Mouse (Mus musculus) cerebellum, postnatal 25 days (tissue): ENCODE data around the gene Ap1m2.
"Not testable (repeated sequence)": the region's sequence is repeated elsewhere in the genome, so short reads cannot be mapped to it uniquely, and the experiment has no call there.

Source experiments
- DNase-seq, 2 experiments: peaks; one replicate each; pipeline ENCODE4 v3.0.0; 2021; ENCODE audit warnings: mixed read lengths in 2 of 2

The Ap1m2 gene

DNA sequence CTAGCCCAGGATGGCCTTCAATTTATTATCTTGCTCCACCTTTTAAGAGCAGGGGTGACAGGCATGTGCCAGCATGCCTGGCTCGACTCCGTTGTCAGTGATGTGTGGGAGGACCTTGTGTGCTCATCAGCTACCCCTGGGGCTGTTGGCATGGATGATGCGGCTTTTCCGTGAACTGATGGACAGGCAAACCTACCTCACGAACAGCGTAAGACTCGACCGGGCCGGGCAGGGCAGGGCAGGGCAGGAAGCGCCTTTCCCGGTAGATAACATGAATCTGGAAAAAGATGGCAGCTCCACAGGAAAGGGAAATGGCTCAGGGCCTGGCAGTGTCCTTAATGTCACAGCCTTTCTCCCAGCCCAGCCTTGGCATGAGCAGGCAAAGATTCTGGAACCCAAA lies 12.1 kb upstream of the Ap1m2 start:
- peak; percentile 45 to 48 for DNase-seq

DNA sequence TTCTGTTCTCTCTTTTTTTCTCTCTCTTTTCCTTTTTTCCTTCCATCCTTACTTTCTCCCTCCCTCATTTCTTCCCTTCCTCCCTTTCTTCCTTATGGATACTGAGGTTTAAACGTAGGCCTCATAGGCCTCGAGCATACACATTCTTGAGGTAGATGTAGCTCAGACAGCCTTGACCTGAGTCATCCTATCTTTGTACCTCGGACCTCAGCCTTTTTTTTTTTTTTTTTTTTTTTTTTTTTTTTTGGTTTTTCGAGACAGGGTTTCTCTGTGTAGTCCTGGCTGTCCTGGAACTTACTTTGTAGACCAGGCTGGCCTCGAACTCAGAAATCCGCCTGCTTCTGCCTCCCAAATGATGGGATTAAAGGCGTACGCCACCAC lies 10.8 kb upstream of the Ap1m2 start:
- not testable (repeated sequence) for DNase-seq

DNA sequence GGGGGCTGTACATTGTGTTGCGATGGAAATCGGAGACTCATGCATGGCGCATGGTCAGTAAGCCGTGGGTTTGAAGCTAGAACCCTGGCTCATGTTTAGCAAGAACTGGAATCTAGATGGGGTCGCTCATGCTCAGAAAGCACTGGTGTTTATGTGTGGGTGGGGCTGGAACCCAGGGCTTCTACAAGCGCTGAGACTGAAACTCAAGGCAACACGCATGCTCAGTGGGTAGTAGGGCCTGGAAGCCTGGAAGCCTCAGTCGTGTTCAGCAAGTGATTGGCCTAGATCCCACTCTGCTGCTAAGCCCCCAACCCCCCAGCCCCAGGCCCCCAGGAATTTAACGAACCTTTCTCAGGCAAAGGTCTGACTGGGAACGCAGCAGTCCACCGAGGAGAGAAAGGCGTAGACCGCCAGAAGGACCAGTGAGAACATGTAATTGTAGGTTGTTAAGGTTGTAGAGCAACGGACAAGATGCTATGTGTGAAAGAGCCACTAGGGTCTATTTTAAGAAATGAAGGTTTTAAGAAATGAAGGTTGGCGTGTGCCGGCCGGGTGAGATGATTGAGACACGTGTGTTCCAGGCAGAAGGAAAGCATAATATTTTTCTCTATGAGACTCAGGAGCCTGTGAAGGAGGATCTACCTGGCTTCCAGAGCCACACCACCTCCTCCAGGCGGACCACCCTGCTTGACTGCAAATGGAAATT lies 10.2 kb upstream of the Ap1m2 start:
- DNase-seq: peak in 1 of 2 experiments; percentile 40

DNA sequence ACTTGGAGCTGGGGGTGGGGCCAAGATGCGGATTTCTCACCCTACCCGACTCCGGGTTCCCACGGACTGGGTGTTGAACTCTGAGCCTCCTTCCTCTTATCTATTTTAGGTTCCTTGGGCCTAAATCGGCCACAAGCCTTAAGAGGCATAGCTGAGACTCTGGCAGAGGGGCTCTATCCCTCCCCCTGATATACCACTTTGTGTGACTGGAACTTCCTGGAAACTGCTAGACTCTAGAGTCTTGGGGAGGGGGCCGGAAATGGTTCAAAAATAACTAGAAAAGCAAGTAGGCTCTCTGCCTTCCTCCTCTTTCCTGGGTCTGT lies 9.3 kb upstream of the Ap1m2 start:
- peak in 1 of 2 experiments; percentile 31 for DNase-seq

DNA sequence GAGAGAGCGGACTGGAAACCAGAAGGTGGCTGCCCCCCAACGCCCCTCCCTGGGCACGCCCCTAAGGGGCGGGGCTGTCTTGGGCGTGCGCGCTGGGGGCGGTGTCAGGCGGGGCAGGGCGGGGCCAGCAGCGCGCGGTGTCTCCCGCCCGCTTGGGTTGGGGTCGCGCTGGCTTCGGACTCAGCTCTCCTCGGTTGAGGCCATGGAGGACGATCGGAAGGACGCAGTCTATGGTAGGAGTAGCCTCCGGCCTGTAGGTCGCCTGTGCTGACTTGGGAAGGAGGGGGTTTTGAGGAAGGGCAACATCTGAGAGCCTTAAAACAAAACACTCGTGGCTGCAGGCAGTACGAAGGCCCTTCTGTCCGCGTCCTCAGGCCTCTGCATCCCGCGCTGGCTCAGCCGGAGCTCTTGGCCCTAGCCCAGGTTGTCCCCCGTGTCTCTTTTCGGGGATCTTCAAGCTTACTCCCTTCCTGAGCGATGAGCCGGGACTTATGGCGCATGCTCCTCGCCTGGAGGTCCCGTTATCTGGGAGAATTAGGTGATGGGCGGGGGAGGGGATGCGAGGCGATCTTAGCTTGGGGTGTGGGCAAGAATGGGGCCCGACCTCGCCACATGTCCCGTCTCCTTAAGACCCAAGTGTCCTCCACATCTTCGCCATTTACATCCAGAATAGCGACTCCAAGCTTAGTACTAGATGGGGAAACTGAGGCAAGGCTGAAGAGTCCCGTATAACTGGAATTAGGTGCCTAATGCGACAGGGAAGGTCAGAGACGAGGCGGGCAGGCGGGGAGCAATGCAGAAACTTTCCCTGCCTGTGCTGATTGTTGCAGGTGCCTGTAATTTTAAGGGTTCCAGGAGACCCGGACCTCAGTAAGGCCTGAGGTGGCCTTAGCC lies 8.7 kb upstream of the Ap1m2 start, which contains the start of gene Slc44a2:
TSS of gene Slc44a2 (plus strand) at position 80 of the 894 bp plus-strand sequence.
- DNase-seq: peak; percentile 87 to 93

DNA sequence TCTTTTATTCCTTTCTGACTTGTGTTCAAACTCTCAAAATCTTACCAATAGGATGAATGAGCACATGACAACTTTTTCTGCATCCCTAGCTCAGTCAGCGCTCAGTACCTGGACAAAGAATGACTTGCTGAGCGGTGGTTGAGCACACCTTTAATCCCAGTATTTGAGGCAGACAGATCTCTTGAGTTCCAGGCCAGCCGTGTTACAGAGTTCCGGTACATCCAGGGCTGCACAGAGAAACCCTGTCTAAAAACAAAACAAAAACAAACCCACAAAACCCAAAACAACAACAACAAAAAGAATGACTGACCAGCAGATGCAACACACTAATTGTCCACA lies 8.1 kb upstream of the Ap1m2 start:
- DNase-seq: no peak

DNA sequence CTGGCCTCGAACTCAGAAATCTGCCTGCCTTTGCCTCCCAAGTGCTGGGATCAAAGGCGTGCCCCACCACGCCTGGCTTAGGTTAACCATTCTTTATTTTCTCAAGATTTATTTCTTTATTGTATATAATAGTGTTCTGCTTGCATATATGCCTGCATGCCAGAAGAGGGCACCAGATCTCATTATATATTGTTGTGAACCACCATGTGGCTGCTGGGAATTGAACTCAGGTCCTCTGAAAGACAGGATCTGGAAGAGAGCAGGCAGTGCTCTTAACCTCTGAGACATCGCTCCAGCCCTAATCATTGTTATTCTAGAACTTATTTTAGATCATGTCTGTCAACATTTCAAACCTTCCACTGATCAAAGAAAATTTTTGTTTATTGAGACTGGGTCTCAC lies 7.4 kb upstream of the Ap1m2 start:
- DNase-seq: no peak

DNA sequence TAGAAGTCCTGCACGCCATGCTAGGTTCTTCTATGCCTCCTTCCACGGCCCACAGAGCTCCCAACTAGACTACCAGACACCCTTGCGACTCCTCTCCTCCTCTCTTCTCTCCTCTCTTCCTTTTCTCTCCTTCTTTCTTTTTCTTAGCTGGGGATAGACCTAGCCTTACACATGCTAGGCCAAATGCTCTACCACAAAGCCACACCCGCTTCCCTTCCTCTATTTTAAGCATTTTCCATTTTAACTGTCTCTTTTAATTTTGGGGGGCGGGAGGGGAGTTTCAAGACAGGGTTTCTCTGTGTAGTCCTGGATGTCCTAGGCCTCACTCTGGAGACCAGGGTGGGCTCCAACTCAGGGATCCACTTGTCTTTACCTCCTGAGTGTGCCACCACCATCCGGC lies 6.7 kb upstream of the Ap1m2 start:
- DNase-seq: no peak

DNA sequence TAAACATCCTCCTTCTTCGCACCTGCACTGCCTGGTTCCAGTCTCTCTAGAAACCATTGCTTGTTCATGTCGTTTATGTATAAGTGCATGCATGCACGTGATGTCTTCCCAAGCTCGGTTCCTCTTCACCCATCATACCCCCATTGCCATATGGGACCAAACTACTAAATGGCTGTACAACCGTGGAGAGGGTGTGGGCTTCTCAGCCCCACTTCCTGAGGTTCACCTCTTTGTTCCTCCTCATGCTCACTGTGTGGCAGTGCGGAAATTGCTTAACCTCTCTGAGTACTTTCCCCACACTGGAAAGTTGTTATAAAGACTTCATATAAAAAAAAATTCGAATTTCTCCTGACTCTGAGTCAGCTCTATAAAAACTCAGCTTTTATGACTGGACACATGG lies 4.6 kb upstream of the Ap1m2 start:
- no peak for DNase-seq

DNA sequence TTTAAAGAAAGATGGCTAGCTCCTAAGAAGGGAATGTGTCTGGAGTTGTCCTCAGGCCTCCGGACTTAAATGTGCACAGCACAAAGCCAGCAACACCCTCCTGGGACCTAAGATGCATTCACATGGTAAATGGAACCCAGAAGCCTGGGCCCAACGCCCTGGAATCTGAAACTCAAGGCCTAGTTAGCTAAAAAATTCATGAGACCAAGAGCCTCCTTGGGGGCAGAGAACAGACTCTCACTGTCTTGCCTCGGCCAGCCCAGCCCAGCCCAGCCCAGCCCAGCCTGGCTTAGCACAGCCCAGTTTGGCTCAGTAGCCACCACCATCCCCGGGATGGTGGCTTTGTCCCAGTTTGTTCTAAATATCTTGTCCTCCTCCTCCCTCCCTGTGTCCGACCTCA lies 3.3 kb upstream of the Ap1m2 start:
- DNase-seq: no peak

DNA sequence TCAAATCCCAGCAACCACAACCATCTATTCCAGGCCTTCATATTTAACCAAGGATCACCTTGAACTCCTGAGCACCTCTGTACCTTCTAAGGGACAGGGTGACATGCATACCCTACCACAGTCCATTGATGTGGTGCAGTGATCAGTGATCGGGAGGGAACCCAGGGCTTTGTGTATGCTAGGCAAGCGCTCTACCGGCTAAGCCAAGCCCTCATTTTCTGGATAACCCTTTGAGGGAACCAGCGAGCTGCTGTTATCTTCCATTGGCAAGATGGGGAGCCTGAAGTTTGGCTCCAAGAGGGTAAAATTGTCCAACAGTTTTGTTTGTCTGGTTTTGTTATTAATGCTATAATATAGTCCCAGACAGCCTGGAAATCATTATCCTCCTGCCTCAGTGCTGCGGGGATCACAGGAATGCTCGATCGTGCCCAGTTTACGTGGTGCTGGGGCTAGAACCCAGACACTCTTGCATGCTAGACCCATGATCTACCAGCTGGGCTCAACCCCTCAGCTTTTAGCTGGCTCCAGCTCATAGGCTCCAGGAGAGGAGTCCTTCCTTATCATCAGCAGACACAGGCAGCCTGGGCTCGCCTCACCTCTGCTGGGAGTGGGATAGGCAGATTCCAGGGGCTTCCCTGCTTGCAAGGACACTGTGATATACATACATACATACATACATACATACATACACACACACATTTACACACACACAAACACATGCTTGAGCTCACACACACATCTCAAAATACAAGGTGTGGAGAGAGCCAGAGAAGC lies 2.4 kb upstream of the Ap1m2 start:
- no peak for DNase-seq

DNA sequence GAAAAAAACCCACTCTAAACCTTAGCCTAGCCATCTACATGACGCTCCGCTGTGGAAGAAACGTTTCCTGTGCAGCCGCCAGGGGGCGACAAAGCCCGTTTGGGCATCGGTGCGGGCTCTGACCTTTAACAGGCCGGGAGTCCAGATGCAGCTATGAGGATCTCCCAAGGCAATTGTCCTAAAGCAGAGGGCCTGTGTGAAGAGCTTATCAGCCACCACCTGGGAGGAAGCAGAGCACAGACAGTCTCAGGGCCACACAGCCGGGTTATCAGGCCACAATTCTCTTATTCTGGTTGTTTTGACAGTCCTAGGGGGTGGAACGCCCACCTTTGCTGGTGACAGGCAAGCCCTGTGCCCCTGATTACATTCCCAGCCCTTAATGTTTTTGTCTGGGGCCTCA lies 1.3 kb upstream of the Ap1m2 start:
- DNase-seq: peak; percentile 94 to 96

DNA sequence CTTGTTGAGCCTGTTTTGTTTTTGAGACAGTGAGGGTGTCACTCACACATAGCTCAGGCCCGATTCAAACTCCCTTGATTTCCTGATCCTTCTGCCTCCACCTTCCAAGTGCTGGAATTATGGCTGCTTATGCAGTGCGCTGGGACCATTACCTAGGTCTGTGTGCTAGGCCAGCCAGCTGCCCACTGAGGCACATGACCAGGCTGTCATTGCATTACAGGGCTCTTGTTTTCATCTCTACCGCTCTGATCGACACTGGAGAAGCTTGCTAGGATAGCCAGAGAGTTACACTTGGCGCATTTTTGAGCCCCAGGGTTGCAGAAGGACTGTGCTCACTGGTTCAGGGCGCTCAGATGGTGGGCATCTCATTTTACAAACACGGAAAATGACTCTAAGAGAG lies 442 bp downstream of the Ap1m2 start:
- DNase-seq: no peak

DNA sequence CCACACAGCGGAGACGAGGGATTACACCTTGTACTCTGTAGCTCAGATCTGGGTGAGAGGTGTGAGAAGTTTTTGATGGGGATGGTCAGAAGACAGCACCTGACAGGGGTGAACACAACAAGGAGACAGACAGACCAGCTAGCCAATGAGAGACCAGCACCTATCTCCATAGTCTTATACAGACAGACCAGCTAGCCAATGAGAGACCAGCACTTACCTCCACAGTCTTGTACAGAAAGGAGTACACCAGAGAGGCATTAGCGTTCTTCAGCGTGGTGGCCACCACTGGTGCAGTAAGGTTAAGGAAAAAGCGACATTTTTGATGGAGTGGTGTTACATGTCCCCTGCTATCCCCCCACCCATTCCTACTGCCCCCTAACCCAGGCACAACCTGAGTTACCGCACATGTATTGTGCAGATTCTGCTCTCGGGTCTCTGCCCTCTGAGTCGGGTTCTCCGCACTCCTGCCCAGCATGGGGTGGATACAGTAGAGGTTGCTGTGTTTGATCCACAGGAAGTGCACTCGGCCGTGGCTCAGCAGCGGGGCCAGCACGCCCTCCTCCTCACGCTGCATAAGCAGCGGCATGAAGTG lies 2.9 kb downstream of the Ap1m2 start:
- no peak for DNase-seq

DNA sequence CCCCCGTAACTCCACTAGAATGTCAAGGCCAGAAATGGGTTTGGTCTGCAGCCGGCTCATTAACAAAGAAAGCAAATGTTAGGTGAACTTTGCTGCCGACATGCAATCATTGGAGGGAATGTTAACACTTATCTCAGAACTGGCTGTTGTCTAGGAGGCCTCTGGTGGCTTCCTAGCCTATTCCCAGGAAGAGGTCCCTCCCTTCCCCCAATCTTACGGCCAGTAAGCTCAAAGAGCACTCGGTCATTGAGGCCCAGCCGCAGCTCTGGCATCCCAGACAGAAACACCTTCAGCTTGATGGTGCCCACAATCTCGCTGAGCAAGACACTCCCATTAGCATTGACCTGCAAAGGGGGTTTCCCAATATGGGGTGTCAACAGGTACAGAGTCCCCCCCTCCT lies 7.1 kb downstream of the Ap1m2 start:
- DNase-seq: no peak

DNA sequence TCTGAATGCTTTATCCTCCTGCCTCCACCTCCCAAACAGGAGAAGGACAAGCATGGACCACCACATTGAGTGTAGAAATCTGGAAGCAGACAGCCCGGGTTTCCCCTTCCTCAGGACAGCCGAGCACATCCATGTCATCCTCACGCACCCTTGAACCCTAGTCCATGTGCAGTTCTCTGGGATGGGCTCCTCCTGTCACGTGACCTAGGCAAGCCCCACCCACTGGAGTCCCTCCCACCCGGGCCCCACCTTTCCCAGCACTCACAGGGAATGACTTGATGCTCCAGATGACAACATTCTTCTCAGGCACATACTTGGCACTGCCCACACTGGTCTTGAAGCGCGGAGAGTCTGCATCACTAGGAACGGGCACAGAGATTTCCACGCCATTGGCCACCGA lies 13.1 kb downstream of the Ap1m2 start:
- no peak for DNase-seq

DNA sequence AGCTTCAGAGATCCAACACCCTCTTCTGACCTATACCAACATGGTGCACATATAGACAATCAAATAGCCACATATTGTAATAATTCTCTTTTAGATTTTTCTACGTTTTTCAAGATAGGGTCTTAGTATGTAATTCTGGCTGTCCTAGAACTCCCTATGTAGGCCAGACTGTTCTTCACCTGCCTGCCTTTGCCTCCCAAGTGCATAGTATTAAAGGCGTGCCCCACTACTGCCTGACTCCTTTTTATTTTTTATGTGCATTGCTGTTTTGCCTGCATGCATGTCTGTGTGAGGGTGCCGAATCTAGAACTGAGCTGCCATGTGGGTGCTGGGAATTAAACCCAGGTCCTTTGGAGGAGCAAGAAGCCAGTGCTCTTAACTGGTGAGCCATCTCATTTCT lies 19.9 kb downstream of the Ap1m2 start:
- no peak for DNase-seq

DNA sequence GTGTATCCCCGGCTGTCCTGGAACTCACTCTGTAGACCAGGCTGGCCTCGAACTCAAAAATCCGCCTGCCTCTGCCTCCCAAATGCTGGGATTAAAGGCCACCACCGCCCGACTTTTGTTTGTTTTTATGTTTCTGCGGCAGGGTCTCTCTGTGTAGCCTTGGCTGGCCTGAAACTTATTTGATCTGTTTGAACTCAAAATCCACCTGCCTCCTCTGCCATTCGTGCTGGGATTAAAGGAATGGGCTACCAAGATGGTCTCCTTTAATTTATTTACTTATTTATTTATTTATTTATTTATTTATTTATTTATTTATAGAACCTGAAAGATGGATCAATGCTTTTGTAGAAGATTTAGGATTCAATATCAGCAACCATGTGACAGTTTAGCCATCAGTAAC lies 20.3 kb downstream of the Ap1m2 start:
- DNase-seq: not testable (repeated sequence)

DNA sequence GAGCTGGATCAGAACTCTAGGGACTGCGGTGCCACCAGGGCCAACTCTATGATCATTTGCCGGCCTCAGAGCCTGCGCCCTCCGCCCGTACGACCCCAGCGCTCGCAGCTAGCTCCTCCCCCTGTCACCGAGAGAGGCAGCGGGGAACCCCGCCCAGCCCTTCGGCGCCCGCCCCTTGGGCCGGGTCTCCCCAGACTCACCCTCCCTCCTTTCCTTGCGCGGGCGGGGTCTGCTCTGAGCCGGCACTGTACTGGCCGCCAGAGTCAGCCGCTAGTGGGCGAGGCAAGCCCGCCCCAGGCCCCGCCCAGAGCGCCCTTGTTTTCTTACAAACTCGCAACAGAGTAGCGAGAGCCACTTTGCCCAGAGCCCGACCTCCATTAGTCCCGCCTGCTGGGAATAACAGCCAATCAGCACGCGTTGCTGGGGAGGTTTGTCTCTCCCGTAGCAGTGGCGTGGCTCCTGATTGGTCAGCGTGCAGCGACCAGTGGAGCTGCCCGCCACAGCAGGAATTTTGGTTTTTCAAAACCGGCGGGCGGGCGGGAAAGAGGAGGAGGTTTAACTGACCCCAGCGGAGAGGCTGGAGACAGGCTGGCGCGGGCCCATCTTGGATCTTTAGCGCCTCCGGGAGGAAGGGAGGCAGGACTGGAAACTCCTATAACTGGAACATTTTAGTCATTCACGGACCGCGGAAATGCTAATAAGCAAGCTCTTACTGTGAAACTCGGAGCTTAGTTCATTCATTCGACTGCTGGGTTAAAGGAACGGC lies 20.9 kb downstream of the Ap1m2 start, which contains the start of gene Cdkn2d:
TSS of gene Cdkn2d (minus strand) at position 386 of the 766 bp plus-strand sequence.
- DNase-seq: peak; percentile 99 to 100

DNA sequence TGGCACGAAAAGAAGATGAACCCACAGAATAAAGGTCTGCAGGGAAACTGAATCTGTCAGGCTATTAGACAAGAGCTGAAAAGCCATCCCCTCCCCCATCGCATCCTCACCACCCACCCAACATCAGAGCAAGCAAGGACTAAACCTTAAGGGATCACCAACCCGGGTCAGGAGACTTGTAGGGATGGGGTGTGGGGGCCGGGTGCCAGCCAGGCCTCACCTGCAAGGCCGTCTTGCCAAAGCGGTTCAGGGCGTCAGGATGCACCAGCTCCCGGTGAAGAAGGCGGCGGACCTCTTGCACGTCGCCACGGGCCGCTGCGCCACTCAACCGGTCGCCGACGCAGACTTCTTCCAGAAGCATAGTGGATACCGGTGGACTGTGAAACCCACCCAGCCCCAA lies 21.5 kb downstream of the Ap1m2 start:
- DNase-seq: peak in 1 of 2 experiments; percentile 74

DNA sequence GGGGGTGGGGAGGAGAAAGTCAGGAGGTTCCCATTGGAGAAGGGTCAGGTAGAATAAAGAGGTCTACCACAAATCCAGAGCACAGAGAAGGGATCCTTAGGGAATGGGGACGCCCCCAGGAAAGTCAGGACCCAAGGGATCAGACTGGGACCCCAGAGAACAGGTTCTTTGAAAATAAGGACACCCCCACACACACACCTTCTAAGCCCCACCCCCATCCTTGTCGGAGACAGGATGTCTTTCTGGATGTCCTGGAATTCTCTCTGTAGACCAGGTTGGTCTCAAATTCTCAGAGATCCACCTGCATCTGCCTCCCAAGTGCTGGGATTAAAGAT lies 22.8 kb downstream of the Ap1m2 start:
- DNase-seq: no peak
